Mouse (Mus musculus): ENCODE measurements around the gene Zfp668.

- TF ChIP-seq POLR2A (IDR thresholded peaks at IDR 0.05; ENCODE audit: insufficient read depth, low read depth, low read length) (no peak), CTCF (IDR thresholded peaks at IDR 0.05) (no peak)
Observed at GRCm38 (mm10) chr7:127885951-127886350, 9.3 kb upstream of the Zfp668 start.

Data from heart, adult 2 months (tissue).